Mouse (Mus musculus) CH12.LX (cell line): ENCODE measurements around the gene Sac3d1. TPM values are rescaled to one million over a fixed set of nuclear protein-coding genes. Genes with fewer than 3 reads are reported as not detected.
A peak's percentile ranks its signal among the peaks of the same experiment; 100 is the strongest.

Experiments
- DNase-seq: peaks from one replicate; pipeline ENCODE4 v3.0.0-alpha.2; 2013; ENCODE audit errors: extremely low read depth
- H3K27ac ChIP-seq: 2 replicates; pipeline ENCODE4 v1.5.1; 2012; ENCODE audit warnings: low read depth, mild to moderate bottlenecking, control low read depth, moderate library complexity; ENCODE audit not compliant: insufficient read depth
- H3K27me3 ChIP-seq: replicated peaks from 2 replicates; pipeline ENCODE3; 2012; ENCODE audit warnings: inconsistent platforms
- H3K36me3 ChIP-seq, 2 experiments: replicated peaks in 1 of 2; 2 replicates each; pipeline versions ENCODE3 to v1.6.1; 2012; ENCODE audit warnings: inconsistent platforms in 1 of 2, low read length in 1 of 2, mild to moderate bottlenecking in 1 of 2, mixed read lengths in 1 of 2, moderate library complexity in 1 of 2; ENCODE audit not compliant: control insufficient read depth in 1 of 2, insufficient read depth in 1 of 2
- H3K4me1 ChIP-seq, 2 experiments: 2 replicates each; pipeline ENCODE4 v1.6.1; 2012; ENCODE audit warnings: inconsistent platforms in 1 of 2, moderate library complexity in 1 of 2; ENCODE audit not compliant: insufficient read depth in 2 of 2, control insufficient read depth in 1 of 2
- H3K4me2 ChIP-seq: 2 replicates; pipeline ENCODE4 v1.6.1; 2012; ENCODE audit warnings: low read depth, mild to moderate bottlenecking, control low read depth; ENCODE audit not compliant: poor library complexity, insufficient read depth, severe bottlenecking
- H3K4me3 ChIP-seq, 3 experiments: fragments of 150-350 bp in 1 of 3; sonication (generic) in 1 of 3; replicated peaks in 1 of 3; 2 replicates each; pipeline versions ENCODE3 to v1.5.1; 2011 to 2012; ENCODE audit warnings: low read depth in 2 of 3, low read length in 2 of 3, mild to moderate bottlenecking in 2 of 3, moderate library complexity in 2 of 3, control low read depth in 1 of 3, improper control_type of control experiment in 1 of 3, inconsistent platforms in 1 of 3, mixed read lengths in 1 of 3; ENCODE audit not compliant: poor library complexity in 1 of 3
- H3K79me2 ChIP-seq: replicated peaks from 2 replicates; pipeline ENCODE4 v1.6.1; 2012; ENCODE audit warnings: mild to moderate bottlenecking, moderate library complexity; ENCODE audit not compliant: control insufficient read depth, poor library complexity, insufficient read depth, severe bottlenecking; ENCODE audit errors: extremely low read depth
- H3K9ac ChIP-seq: 2 replicates; pipeline ENCODE4 v1.6.1; 2012; ENCODE audit warnings: low read depth, mild to moderate bottlenecking, control low read depth, moderate library complexity; ENCODE audit not compliant: insufficient read depth
- H3K9me3 ChIP-seq: replicated peaks from 2 replicates; pipeline ENCODE3; 2012; ENCODE audit warnings: low read length, inconsistent platforms, mixed read lengths
- BHLHE40 ChIP-seq: IDR thresholded peaks from 2 replicates; pipeline ENCODE4 v1.6.1; 2011; ENCODE audit warnings: mild to moderate bottlenecking, low read depth, low read length, improper control_type of control experiment
- ELF1 ChIP-seq: IDR thresholded peaks from 2 replicates; pipeline ENCODE4 v1.6.1; 2014; ENCODE audit warnings: low read depth, mild to moderate bottlenecking, inconsistent platforms, low read length, improper control_type of control experiment
- ETS1 ChIP-seq: conservative IDR thresholded peaks from 2 replicates; pipeline ENCODE4 v1.6.1; 2012; ENCODE audit warnings: low read depth, mild to moderate bottlenecking, inconsistent platforms, low read length, improper control_type of control experiment, moderate library complexity
- GABPA ChIP-seq: IDR thresholded peaks from 2 replicates; pipeline ENCODE4 v1.6.1; 2012; ENCODE audit warnings: low read depth, low read length, improper control_type of control experiment, inconsistent platforms; ENCODE audit not compliant: insufficient replicate concordance
- KAT2A ChIP-seq: IDR thresholded peaks from 2 replicates; pipeline ENCODE4 v1.6.1; 2012; ENCODE audit warnings: low read length, improper control_type of control experiment, inconsistent platforms; ENCODE audit not compliant: insufficient replicate concordance
- MAX ChIP-seq: IDR thresholded peaks from 2 replicates; pipeline ENCODE4 v1.6.1; 2011; ENCODE audit warnings: low read length, improper control_type of control experiment
- MEF2A ChIP-seq: IDR thresholded peaks from 2 replicates; pipeline ENCODE4 v1.6.1; 2014; ENCODE audit warnings: low read depth, mild to moderate bottlenecking, inconsistent platforms, low read length, improper control_type of control experiment, borderline replicate concordance
- MXI1 ChIP-seq: IDR thresholded peaks from 2 replicates; pipeline ENCODE4 v1.6.1; 2011; ENCODE audit warnings: mild to moderate bottlenecking, low read depth, low read length, improper control_type of control experiment
- MYC ChIP-seq: IDR thresholded peaks from 2 replicates; pipeline ENCODE4 v1.6.1; 2011; ENCODE audit warnings: low read depth, mild to moderate bottlenecking, improper control_type of control experiment, low read length
- NELFE ChIP-seq: IDR thresholded peaks from 2 replicates; pipeline ENCODE4 v1.6.1; 2011; ENCODE audit warnings: low read depth, low read length, improper control_type of control experiment
- RAD21 ChIP-seq: IDR thresholded peaks from 2 replicates; pipeline ENCODE4 v1.6.1; 2011; ENCODE audit warnings: low read depth, mild to moderate bottlenecking, low read length, improper control_type of control experiment, moderate library complexity
- USF2 ChIP-seq: conservative IDR thresholded peaks from 2 replicates; pipeline ENCODE4 v1.6.1; 2011; ENCODE audit warnings: low read depth, low read length, improper control_type of control experiment
- ZNF384 ChIP-seq: IDR thresholded peaks from 2 replicates; pipeline ENCODE4 v1.6.1; 2012; ENCODE audit warnings: low read depth, low read length, improper control_type of control experiment, inconsistent platforms
- dilution Hi-C: fragments of 300-500 bp; cut with MboI; formaldehyde crosslinking; loops from 2 replicates; pipeline ENCODE4 v1.14.3; 2020; ENCODE audit warnings: low sequenced_read_pairs; ENCODE audit not compliant: extremely low pct_unique_long_range_greater_than_20kb, extremely low pct_ligation_motif_present
- in situ Hi-C: fragments of 300-500 bp; cut with MboI; formaldehyde crosslinking; loops from 3 replicates; pipeline ENCODE4 v1.14.3; 2019; ENCODE audit warnings: low sequenced_read_pairs, low pct_ligation_motif_present, low pct_unique_long_range_greater_than_20kb, mixed read lengths
- polyA plus RNA-seq: library from polyadenylated mRNA; unstranded; fragments of >175 nt; gene quantifications from 2 replicates; pipeline ENCODE4 v1.2.1, GENCODE M21; 2012; ENCODE audit warnings: low read depth; ENCODE audit not compliant: insufficient read length
- total RNA-seq, 2 experiments: library from RNA; depleted of rRNA; stranded (reverse); fragments of 300-350 nt in 1 of 2; fragments of >200 nt in 1 of 2; gene quantifications; 2 replicates each; pipeline ENCODE4 v1.2.3; 2012 to 2014

Sac3d1 gene
- total and polyA plus RNA-seq, 3 experiments: 27.0 to 31.9 (median 29.8) TPM

- Histone ChIP-seq H3K79me2 (peaks cover 14% of the 10 kb centered on the region), H3K4me1 (peaks cover 11 to 43% of the 10 kb centered on the region in 2 experiments; a peak in 3 of 4 replicates), H3K4me2 (peak overlapping the region; percentile 70), H3K9ac (peak overlapping the region; percentile 74), H3K36me3 (peaks cover 36 to 72% of the 10 kb centered on the region in 2 experiments), H3K9me3 (no peaks in the 10 kb centered on the region), H3K4me3 (peak overlapping the region; percentile 78 to 90 (median 84)), H3K27me3 (no peaks in the 10 kb centered on the region), H3K27ac (peak overlapping the region; percentile 94)
- no peak for TF ChIP-seq BHLHE40
- no peak for TF ChIP-seq MAX
- TF ChIP-seq USF2: no peak
- TF ChIP-seq MYC: no peak
- TF ChIP-seq ELF1: 0 out of 2 replicates have a peak, but pooled peaks have one; percentile 15
- no peak for TF ChIP-seq MEF2A
- dilution Hi-C loops: no loop called here
- in situ Hi-C loops: no loop called here
- DNase-seq: no peak
Observed at GRCm38 (mm10) chr19:6117346-6117985, 984 bp downstream of the Sac3d1 start.

GRCm38 (mm10) chr19:6116113-6116850 lies 2.2 kb downstream of the Sac3d1 start:
- DNase-seq: no peak
- Histone ChIP-seq H3K27me3 (no peaks in the 10 kb centered on the region), H3K4me3 (no peak overlapping the region), H3K9ac (peak overlapping the region; percentile 74; the same call in 1 of the 2 replicates), H3K27ac (no peak overlapping the region), H3K36me3 (peaks cover 32 to 72% of the 10 kb centered on the region in 2 experiments), H3K4me1 (peaks cover 11 to 46% of the 10 kb centered on the region in 2 experiments; a peak in 3 of 4 replicates), H3K4me2 (peak overlapping the region; percentile 70; the same call in 1 of the 2 replicates), H3K9me3 (no peaks in the 10 kb centered on the region), H3K79me2 (peaks cover 14% of the 10 kb centered on the region)
- in situ Hi-C loops (no loop called here), dilution Hi-C loops (no loop called here)
- TF ChIP-seq NELFE (no peak), MXI1 (no peak), KAT2A (no peak), GABPA (no peak), RAD21 (no peak), ETS1 (no peak), ZNF384 (no peak)
